Mouse (Mus musculus): Measurements from ENCODE around the gene Csnk1d. TPM values are rescaled to one million over a fixed set of nuclear protein-coding genes. Genes with fewer than 3 reads are reported as not detected.

Csnk1d gene
- polyA plus RNA-seq, 1 experiment = 87.4 TPM

- H3K4me3 ChIP-seq (ENCODE audit: insufficient read depth, low read length) = peak overlapping the region; percentile 7; the same call in 1 of the 2 replicates
- peak overlapping the region; percentile 50 for H3K27ac ChIP-seq (ENCODE audit: insufficient read depth, low read depth, low read length)
- peaks cover 30% of the 10 kb centered on the region for H3K4me1 ChIP-seq (ENCODE audit: control insufficient read depth, insufficient read depth, low read length)
- TF ChIP-seq POLR2A (IDR thresholded peaks at IDR 0.05; ENCODE audit: borderline replicate concordance, low read depth, low read length) (no peak), CTCF (IDR thresholded peaks at IDR 0.05; ENCODE audit: low read depth, low read length) (no peak)
These were observed 33.3 kb downstream of the Csnk1d start for GRCm38 (mm10) chr11:120957731-120958257.

GRCm38 (mm10) chr11:120957052-120957451, 34.1 kb downstream of the Csnk1d start:
- Histone ChIP-seq H3K4me1 (ENCODE audit: control insufficient read depth, insufficient read depth, low read length) (peaks cover 33% of the 10 kb centered on the region), H3K4me3 (ENCODE audit: insufficient read depth, low read length) (no peak overlapping the region), H3K27ac (ENCODE audit: insufficient read depth, low read depth, low read length) (no peak overlapping the region; the same call in 1 of the 2 replicates)
- TF ChIP-seq POLR2A (IDR thresholded peaks at IDR 0.05; ENCODE audit: borderline replicate concordance, low read depth, low read length) (no peak), CTCF (IDR thresholded peaks at IDR 0.05; ENCODE audit: low read depth, low read length) (no peak)

DNA sequence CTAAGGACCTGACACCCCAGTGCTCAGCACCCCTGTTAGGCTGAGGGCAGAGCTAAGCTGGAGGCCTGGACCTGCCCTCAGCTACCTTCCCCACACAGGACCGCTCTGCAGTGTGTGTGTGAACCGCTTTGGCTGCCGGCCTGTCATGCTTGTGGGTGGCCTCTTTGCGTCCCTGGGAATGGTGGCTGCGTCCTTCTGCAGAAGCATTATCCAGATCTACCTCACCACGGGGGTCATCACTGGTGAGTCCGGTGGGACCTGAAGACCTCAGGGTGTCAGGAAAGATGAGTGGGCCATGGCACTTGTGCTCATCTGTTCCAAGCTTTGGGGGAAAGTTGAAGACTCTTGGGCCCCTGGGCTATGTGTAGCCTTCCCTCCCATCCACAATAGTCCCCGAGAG, 35.4 kb downstream of the Csnk1d start:
- H3K4me3 ChIP-seq (ENCODE audit: insufficient read depth, low read length) = no peak overlapping the region
- peaks cover 40% of the 10 kb centered on the region for H3K4me1 ChIP-seq (ENCODE audit: control insufficient read depth, insufficient read depth, low read length)
- H3K27ac ChIP-seq (ENCODE audit: insufficient read depth, low read depth, low read length) = no peak overlapping the region
- TF ChIP-seq POLR2A (IDR thresholded peaks at IDR 0.05; ENCODE audit: borderline replicate concordance, low read depth, low read length) (no peak), CTCF (IDR thresholded peaks at IDR 0.05; ENCODE audit: low read depth, low read length) (no peak)

DNA sequence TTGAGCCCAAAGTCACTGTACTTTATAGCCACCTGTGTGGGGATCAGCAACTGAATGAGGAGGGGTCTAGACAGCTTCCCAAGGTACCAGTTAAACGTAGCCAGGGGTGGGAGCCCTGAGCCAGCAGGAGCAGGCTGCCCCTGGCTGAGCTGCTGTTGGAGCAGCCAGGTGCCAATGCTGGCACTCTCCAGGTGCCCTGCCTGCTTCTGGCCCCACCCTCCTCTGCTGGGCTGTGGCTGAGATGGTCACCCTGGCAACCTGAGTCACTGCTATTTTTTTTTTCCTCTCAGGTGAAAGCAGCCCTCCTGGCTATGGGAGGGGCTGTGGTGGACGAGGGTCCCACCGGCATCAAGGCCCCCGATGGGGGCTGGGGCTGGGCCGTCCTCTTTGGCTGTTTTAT, 36.2 kb downstream of the Csnk1d start:
- Histone ChIP-seq H3K4me1 (ENCODE audit: control insufficient read depth, insufficient read depth, low read length) (peaks cover 40% of the 10 kb centered on the region), H3K27ac (ENCODE audit: insufficient read depth, low read depth, low read length) (no peak overlapping the region), H3K4me3 (ENCODE audit: insufficient read depth, low read length) (no peak overlapping the region)
- no peak for TF ChIP-seq CTCF (IDR thresholded peaks at IDR 0.05; ENCODE audit: low read depth, low read length)
- TF ChIP-seq POLR2A (IDR thresholded peaks at IDR 0.05; ENCODE audit: borderline replicate concordance, low read depth, low read length) = no peak

- Histone ChIP-seq H3K4me3 (ENCODE audit: insufficient read depth, low read length) (no peak overlapping the region), H3K27ac (ENCODE audit: insufficient read depth, low read depth, low read length) (no peak overlapping the region), H3K4me1 (ENCODE audit: control insufficient read depth, insufficient read depth, low read length) (peaks cover 27% of the 10 kb centered on the region)
- TF ChIP-seq POLR2A (IDR thresholded peaks at IDR 0.05; ENCODE audit: borderline replicate concordance, low read depth, low read length) = no peak
- TF ChIP-seq CTCF (IDR thresholded peaks at IDR 0.05; ENCODE audit: low read depth, low read length) = no peak
These were observed 39.1 kb downstream of the Csnk1d start for GRCm38 (mm10) chr11:120951731-120952730.

GRCm38 (mm10) chr11:120951237-120951636, 39.9 kb downstream of the Csnk1d start:
- no peak overlapping the region for H3K27ac ChIP-seq (ENCODE audit: insufficient read depth, low read depth, low read length)
- H3K4me1 ChIP-seq (ENCODE audit: control insufficient read depth, insufficient read depth, low read length) = peaks cover 23% of the 10 kb centered on the region
- no peak for TF ChIP-seq POLR2A (IDR thresholded peaks at IDR 0.05; ENCODE audit: borderline replicate concordance, low read depth, low read length)
- no peak for TF ChIP-seq CTCF (IDR thresholded peaks at IDR 0.05; ENCODE audit: low read depth, low read length)

GRCm38 (mm10) chr11:120950281-120951202, 40.6 kb downstream of the Csnk1d start:
- no peak for TF ChIP-seq POLR2A (IDR thresholded peaks at IDR 0.05; ENCODE audit: borderline replicate concordance, low read depth, low read length)
- TF ChIP-seq CTCF (IDR thresholded peaks at IDR 0.05; ENCODE audit: low read depth, low read length) = no peak
- H3K27ac ChIP-seq (ENCODE audit: insufficient read depth, low read depth, low read length) = no peak overlapping the region; the same call in 1 of the 2 replicates
- peaks cover 23% of the 10 kb centered on the region for H3K4me1 ChIP-seq (ENCODE audit: control insufficient read depth, insufficient read depth, low read length)
- peak overlapping the region; percentile 61 for H3K4me3 ChIP-seq (ENCODE audit: insufficient read depth, low read length)

More at GRCm38 (mm10) chr11:120951237-120951636, 39.9 kb downstream of the Csnk1d start:
- H3K4me3 ChIP-seq (ENCODE audit: insufficient read depth, low read length) = peak overlapping the region; percentile 43

- no peak overlapping the region for H3K27ac ChIP-seq (ENCODE audit: insufficient read depth, low read depth, low read length)
- H3K4me3 ChIP-seq (ENCODE audit: insufficient read depth, low read length) = peak overlapping the region; percentile 61
- TF ChIP-seq CTCF (IDR thresholded peaks at IDR 0.05; ENCODE audit: low read depth, low read length) = no peak
- no peak for TF ChIP-seq POLR2A (IDR thresholded peaks at IDR 0.05; ENCODE audit: borderline replicate concordance, low read depth, low read length)
- peaks cover 23% of the 10 kb centered on the region for H3K4me1 ChIP-seq (ENCODE audit: control insufficient read depth, insufficient read depth, low read length)
These were observed 41.3 kb downstream of the Csnk1d start for GRCm38 (mm10) chr11:120949863-120950262.
